In the genomic region with DNA sequence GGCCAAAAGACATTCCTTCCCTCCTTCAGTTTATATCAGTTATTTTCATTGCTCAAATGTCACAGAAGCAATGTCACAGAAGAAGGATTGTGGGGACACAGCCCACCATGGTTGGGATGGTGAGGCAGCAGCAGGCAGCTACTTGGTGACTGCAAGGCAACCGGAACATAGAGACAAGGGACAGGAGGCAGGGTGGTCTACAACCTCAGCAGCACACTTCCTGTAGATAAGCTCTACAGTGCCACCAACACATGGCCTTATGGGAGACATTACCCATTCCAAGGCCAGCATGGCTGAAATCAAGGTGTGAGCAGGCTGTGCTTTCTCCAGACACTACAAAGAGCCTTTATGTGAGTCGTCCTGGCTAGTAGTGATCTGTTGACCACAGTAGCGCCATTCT, we compare ENCODE assay signal across 16 mouse cellular contexts. TPM values are rescaled to one million over a fixed set of nuclear protein-coding genes. Genes with fewer than 3 reads are reported as not detected.
"Had no signal": no experiment of that assay in that cellular context is flagged by ENCODE, and none has a peak within 500 bp of the region (broad histone marks: within the 10 kb centered on the region; RNA-seq: fewer than 3 reads in every experiment).

No protein-coding gene starts in this region.

- DNase-seq: liver, postnatal 0 days; lung, adult 2 months; lung, postnatal 14 days; lung, postnatal 36 days; midbrain, embryonic 14.5 days; retina, postnatal 1 day; right cerebral cortex, adult 18-20 months; right cerebral cortex, postnatal 25 days; right cerebral cortex, postnatal 4 days; spleen, adult 18-20 months; thymus, adult 2 months; thymus, postnatal 36 days had no signal

- ATAC-seq: liver, postnatal 0 days; lung, postnatal 0 days; midbrain, embryonic 16.5 days had no signal

RNA-seq across cellular contexts. Expression of a gene that starts 22.7 kb away (rescaled TPM):
- total RNA-seq: megakaryocyte, adult 5-6 weeks; megakaryocyte-erythroid progenitor cell, adult 5-6 weeks had no signal

RNA-seq across cellular contexts. Expression of a gene that starts 39.9 kb away (rescaled TPM):
- total RNA-seq: megakaryocyte, adult 5-6 weeks; megakaryocyte-erythroid progenitor cell, adult 5-6 weeks had no signal
